Mouse (Mus musculus): ENCODE results near the gene Rnf216. TPM values are rescaled to one million over a fixed set of nuclear protein-coding genes. Genes with fewer than 3 reads are reported as not detected.
A peak's percentile ranks its signal among the peaks of the same experiment; 100 is the strongest.

The Rnf216 gene
- total and polyA plus RNA-seq, 3 experiments, result 16.4 to 123 (median 30.8) TPM

- Histone ChIP-seq H3K79me2 (ENCODE audit: control insufficient read depth, insufficient read depth, low read length, poor library complexity) (no peaks in the 10 kb centered on the region), H3K9ac (ENCODE audit: control insufficient read depth, low read depth, low read length, poor library complexity, severe bottlenecking) (no peak overlapping the region), H3K27ac (ENCODE audit: control insufficient read depth, low read depth, low read length) (peak overlapping the region; percentile 71), H3K9me3 (replicated peaks; ENCODE audit: insufficient read depth, low read length) (no peaks in the 10 kb centered on the region), H3K4me1 (ENCODE audit: control insufficient read depth in 1 of 2, insufficient read depth in 2 of 2, low read length in 2 of 2) (peaks cover 44 to 51% of the 10 kb centered on the region in 2 experiments), H3K27me3 (ENCODE audit: control insufficient read depth in 1 of 2, insufficient read depth in 2 of 2, low read length in 2 of 2) (no peaks in the 10 kb centered on the region), H3K36me3 (ENCODE audit: control insufficient read depth in 1 of 2, insufficient read depth in 2 of 2, low read length in 2 of 2) (peaks cover 8 to 82% of the 10 kb centered on the region in 2 experiments), H3K4me3 (ENCODE audit: control insufficient read depth in 1 of 2, insufficient read depth in 1 of 2, low read depth in 2 of 2, low read length in 2 of 2) (no peak overlapping the region)
- TF ChIP-seq MEF2A (IDR thresholded peaks at IDR 0.05; ENCODE audit: extremely low read depth, insufficient replicate concordance, low read depth, low read length, poor library complexity, severe bottlenecking) (peak; percentile 53; the same call in 1 of the 2 replicates), ZMIZ1 (IDR thresholded peaks at IDR 0.05; ENCODE audit: low read depth, low read length) (0 out of 2 replicates have a peak, but pooled peaks have one; percentile 38), MAX (IDR thresholded peaks at IDR 0.05; ENCODE audit: low read length) (peak; percentile 68; the same call in 1 of the 2 replicates), EP300 (IDR thresholded peaks at IDR 0.05; ENCODE audit: low read depth in 1 of 2, low read length in 2 of 2) (peak; percentile 92 to 94), ETS1 (IDR thresholded peaks at IDR 0.05; ENCODE audit: low read depth, low read length) (peak; percentile 87), USF1 (IDR thresholded peaks at IDR 0.05; ENCODE audit: low read depth, low read length) (peak; percentile 37; the same call in 1 of the 2 replicates), TBP (IDR thresholded peaks at IDR 0.05; ENCODE audit: low read depth, low read length) (no peak), MYB (IDR thresholded peaks at IDR 0.05; ENCODE audit: low read depth, low read length) (peak; percentile 57; the same call in 1 of the 2 replicates), TCF12 (IDR thresholded peaks at IDR 0.05; ENCODE audit: low read depth, low read length) (peak; percentile 97), MYC (IDR thresholded peaks at IDR 0.05; ENCODE audit: low read depth, low read length) (no peak), GABPA (IDR thresholded peaks at IDR 0.05; ENCODE audit: low read depth, low read length) (no peak), CHD2 (IDR thresholded peaks at IDR 0.05; ENCODE audit: low read length) (peak; percentile 30; the same call in 1 of the 2 replicates), NELFE (IDR thresholded peaks at IDR 0.05; ENCODE audit: low read depth, low read length) (peak; percentile 35), UBTF (IDR thresholded peaks at IDR 0.05; ENCODE audit: borderline replicate concordance, insufficient read depth, low read depth, low read length) (no peak), ZNF384 (IDR thresholded peaks at IDR 0.05; ENCODE audit: low read depth, low read length) (peak; percentile 76), CTCF (IDR thresholded peaks at IDR 0.05 in 2 of 3, conservative IDR thresholded peaks at IDR 0.05 in 1 of 3; ENCODE audit: control insufficient read depth in 1 of 3, insufficient read depth in 1 of 3, low read depth in 2 of 3, low read length in 3 of 3, poor library complexity in 1 of 3, severe bottlenecking in 1 of 3) (no peak), KAT2A (conservative IDR thresholded peaks at IDR 0.05; ENCODE audit: low read depth, low read length) (peak; percentile 44; the same call in 1 of the 2 replicates), JUND (IDR thresholded peaks at IDR 0.05; ENCODE audit: low read depth, low read length) (no peak; the same call in 1 of the 2 replicates), SMC3 (IDR thresholded peaks at IDR 0.05; ENCODE audit: low read depth, low read length) (no peak), MAFK (IDR thresholded peaks at IDR 0.05; ENCODE audit: borderline replicate concordance, low read depth, low read length) (peak; percentile 79; the same call in 1 of the 2 replicates), RAD21 (IDR thresholded peaks at IDR 0.05; ENCODE audit: low read depth, low read length) (no peak), MAZ (IDR thresholded peaks at IDR 0.05; ENCODE audit: low read depth, low read length) (0 out of 2 replicates have a peak, but pooled peaks have one; percentile 58), POLR2A (IDR thresholded peaks at IDR 0.05; ENCODE audit: control insufficient read depth in 1 of 2, insufficient read depth in 1 of 2, low read depth in 1 of 2, low read length in 2 of 2, poor library complexity in 1 of 2) (no peak), BHLHE40 (IDR thresholded peaks at IDR 0.05; ENCODE audit: borderline replicate concordance, low read depth, low read length) (peak; percentile 68; the same call in 1 of the 2 replicates), ELF1 (IDR thresholded peaks at IDR 0.05; ENCODE audit: low read depth, low read length) (0 out of 2 replicates have a peak, but pooled peaks have one; percentile 12), ZKSCAN1 (IDR thresholded peaks at IDR 0.05; ENCODE audit: low read depth, low read length) (no peak), TAL1 (IDR thresholded peaks at IDR 0.05; ENCODE audit: low read length) (peak; percentile 95), GATA1 (IDR thresholded peaks at IDR 0.05; ENCODE audit: low read depth, low read length) (peak; percentile 92), MXI1 (IDR thresholded peaks at IDR 0.05; ENCODE audit: low read depth, low read length) (peak; percentile 61; the same call in 1 of the 2 replicates), HCFC1 (IDR thresholded peaks at IDR 0.05; ENCODE audit: low read depth, low read length) (no peak), NRF1 (IDR thresholded peaks at IDR 0.05; ENCODE audit: insufficient read depth, low read depth, low read length, poor library complexity, severe bottlenecking) (no peak), RCOR1 (IDR thresholded peaks at IDR 0.05; ENCODE audit: low read depth, low read length) (peak; percentile 86), E2F4 (IDR thresholded peaks at IDR 0.05; ENCODE audit: borderline replicate concordance, low read depth, low read length) (no peak), USF2 (IDR thresholded peaks at IDR 0.05; ENCODE audit: borderline replicate concordance in 1 of 2, insufficient read depth in 1 of 2, low read depth in 1 of 2, low read length in 2 of 2) (no peak), SIN3A (IDR thresholded peaks at IDR 0.05; ENCODE audit: low read length) (peak; percentile 68; the same call in 1 of the 2 replicates)
- DNase-seq (ENCODE audit: low read depth, low spot score), result peak; percentile 73
These were observed 54.6 kb downstream of the Rnf216 start for GRCm38 (mm10) chr5:143058208-143058607.
